Mouse (Mus musculus) ZHBTc4 (cell line): ENCODE results near the gene Gabbr2.

Source experiments
- DNase-seq: peaks from one replicate; pipeline ENCODE4 v3.0.0-alpha.2; 2011; ENCODE audit warnings: low read depth, low spot score

Gene Gabbr2

GRCm38 (mm10) chr4:46867779-46868178 is 123.9 kb downstream of the Gabbr2 start:
- DNase-seq = no peak

- no peak for DNase-seq
Measured at GRCm38 (mm10) chr4:46866070-46866469, 125.6 kb downstream of the Gabbr2 start.

- DNase-seq = no peak
Measured at GRCm38 (mm10) chr4:46863721-46864120, 128.0 kb downstream of the Gabbr2 start.

GRCm38 (mm10) chr4:46862677-46863076 is 129.0 kb downstream of the Gabbr2 start:
- DNase-seq = no peak

- DNase-seq = no peak
Measured at GRCm38 (mm10) chr4:46860586-46860985, 131.1 kb downstream of the Gabbr2 start.

- DNase-seq = peak; percentile 22
Measured at GRCm38 (mm10) chr4:46858899-46859298, 132.8 kb downstream of the Gabbr2 start.

GRCm38 (mm10) chr4:46856145-46856544 is 135.5 kb downstream of the Gabbr2 start:
- no peak for DNase-seq

- DNase-seq = no peak
Measured at GRCm38 (mm10) chr4:46854686-46855385, 136.8 kb downstream of the Gabbr2 start.

- no peak for DNase-seq
Measured at GRCm38 (mm10) chr4:46853852-46854460, 137.7 kb downstream of the Gabbr2 start.

- DNase-seq = no peak
Measured at GRCm38 (mm10) chr4:46847745-46848144, 143.9 kb downstream of the Gabbr2 start.

- DNase-seq = peak; percentile 32
Measured at GRCm38 (mm10) chr4:46846396-46846795, 145.3 kb downstream of the Gabbr2 start.

- no peak for DNase-seq
Measured at GRCm38 (mm10) chr4:46844982-46845643, 146.6 kb downstream of the Gabbr2 start.

- DNase-seq = no peak
Measured at GRCm38 (mm10) chr4:46844567-46844966, 147.1 kb downstream of the Gabbr2 start.

GRCm38 (mm10) chr4:46842596-46842995 is 149.1 kb downstream of the Gabbr2 start:
- no peak for DNase-seq

GRCm38 (mm10) chr4:46840146-46840545 is 151.5 kb downstream of the Gabbr2 start:
- no peak for DNase-seq

- DNase-seq = no peak
Measured at GRCm38 (mm10) chr4:46837362-46837761, 154.3 kb downstream of the Gabbr2 start.

GRCm38 (mm10) chr4:46836065-46836464 is 155.6 kb downstream of the Gabbr2 start:
- DNase-seq = no peak

GRCm38 (mm10) chr4:46835064-46835463 is 156.6 kb downstream of the Gabbr2 start:
- DNase-seq = no peak

GRCm38 (mm10) chr4:46832834-46833544 is 158.7 kb downstream of the Gabbr2 start:
- DNase-seq = peak; percentile 74

GRCm38 (mm10) chr4:46829656-46830055 is 162.0 kb downstream of the Gabbr2 start:
- DNase-seq = no peak

GRCm38 (mm10) chr4:46828141-46828571 is 163.5 kb downstream of the Gabbr2 start:
- DNase-seq = no peak

GRCm38 (mm10) chr4:46827471-46827870 is 164.2 kb downstream of the Gabbr2 start:
- DNase-seq = no peak
